Mouse (Mus musculus): ENCODE measurements around the gene Adam23. TPM values are rescaled to one million over a fixed set of nuclear protein-coding genes. Genes with fewer than 3 reads are reported as not detected.
"Not testable (repeated sequence)": the region's sequence is repeated elsewhere in the genome, so short reads cannot be mapped to it uniquely, and the experiment has no call there.

Gene Adam23
- polyA plus RNA-seq, 1 experiment from 2014 or later = 2.6 TPM

DNA sequence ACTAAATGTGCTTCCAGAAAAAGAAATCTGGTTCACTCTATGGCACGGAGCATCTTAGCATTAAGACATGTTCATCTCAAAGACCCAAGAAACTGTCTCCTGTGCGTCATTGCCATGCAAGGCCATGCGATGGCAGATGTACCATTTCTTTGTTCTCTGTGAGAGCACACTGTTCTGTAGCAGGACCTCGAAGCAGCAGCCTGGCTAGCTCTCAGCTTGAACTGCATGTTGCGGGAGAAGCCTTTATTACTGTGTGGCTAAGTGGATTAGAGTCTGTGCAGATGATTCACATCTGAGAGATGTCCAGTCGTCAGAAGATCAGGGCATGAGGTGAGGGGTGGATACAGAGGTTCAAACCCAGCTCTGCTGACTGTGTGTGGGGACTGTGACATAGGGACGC is 141.2 kb downstream of the Adam23 start:
- H3K27ac ChIP-seq (replicated peaks) = no peak overlapping the region
- no peak overlapping the region for H3K4me2 ChIP-seq (replicated peaks; ENCODE audit: low read depth)
- H3K9me3 ChIP-seq (ENCODE audit: control insufficient read depth, low read length) = no peaks in the 10 kb centered on the region
- DNase-seq (ENCODE audit: low spot score) (no peak), ATAC-seq (ENCODE audit: low FRiP score, low TSS enrichment) (no peak)
- no peaks in the 10 kb centered on the region for H3K4me1 ChIP-seq (replicated peaks; ENCODE audit: control insufficient read depth, insufficient read depth)
- TF ChIP-seq CTCF (IDR thresholded peaks at IDR 0.05; ENCODE audit: low read depth) (no peak), EP300 (optimal IDR thresholded peaks at IDR 0.05) (no peak)
- no peaks in the 10 kb centered on the region for H3K36me3 ChIP-seq (ENCODE audit: control insufficient read depth, insufficient read depth, low read length)
- no peak overlapping the region for H3K9ac ChIP-seq (ENCODE audit: low read length)
- H3K27me3 ChIP-seq (ENCODE audit: control insufficient read depth, insufficient read depth, low read length) = no peaks in the 10 kb centered on the region
- 68% methylated on average over 7 of the region's 7 CpGs for WGBS
- no peak overlapping the region for H3K4me3 ChIP-seq (ENCODE audit: low read depth, low read length)

DNA sequence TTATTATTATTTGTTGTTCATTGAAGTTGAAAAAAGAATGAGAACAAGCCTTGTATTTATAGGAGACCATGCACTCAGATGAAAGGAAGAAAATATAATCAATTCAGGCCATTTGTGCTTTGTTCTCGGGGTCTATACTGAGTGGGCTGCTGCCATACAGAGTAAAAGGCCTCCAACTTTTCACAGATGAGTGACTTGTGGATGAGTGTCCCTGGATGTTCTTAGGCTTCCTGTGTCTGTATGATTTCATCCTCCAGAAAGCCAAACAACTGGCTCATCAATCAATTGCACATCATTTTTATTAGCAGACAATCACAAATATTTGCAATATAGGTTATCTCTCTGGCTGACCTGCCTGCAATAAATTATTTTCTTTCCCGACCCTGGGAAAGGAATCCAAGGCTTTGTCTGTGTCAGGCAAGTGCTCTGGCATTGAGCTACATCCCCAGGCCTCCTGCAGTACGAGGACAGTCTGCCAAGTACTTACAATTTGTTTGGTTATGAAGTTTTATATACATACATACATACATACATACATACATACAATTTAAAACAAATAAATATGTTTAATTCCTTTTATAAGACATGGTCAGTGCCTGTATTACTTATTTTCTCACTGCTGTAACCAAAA is 158.3 kb downstream of the Adam23 start:
- no peak overlapping the region for H3K27ac ChIP-seq (replicated peaks)
- H3K36me3 ChIP-seq (ENCODE audit: control insufficient read depth, insufficient read depth, low read length) = no peaks in the 10 kb centered on the region
- no peak for ATAC-seq (ENCODE audit: low FRiP score, low TSS enrichment)
- no peaks in the 10 kb centered on the region for H3K27me3 ChIP-seq (ENCODE audit: control insufficient read depth, insufficient read depth, low read length)
- no peak for DNase-seq (ENCODE audit: low spot score)
- H3K9me3 ChIP-seq (ENCODE audit: control insufficient read depth, low read length) = no peaks in the 10 kb centered on the region
- H3K9ac ChIP-seq (ENCODE audit: low read length) = no peak overlapping the region
- H3K4me2 ChIP-seq (replicated peaks; ENCODE audit: low read depth) = no peak overlapping the region
- H3K4me3 ChIP-seq (ENCODE audit: low read depth, low read length) = no peak overlapping the region
- no peaks in the 10 kb centered on the region for H3K4me1 ChIP-seq (replicated peaks; ENCODE audit: control insufficient read depth, insufficient read depth)
- TF ChIP-seq EP300 (optimal IDR thresholded peaks at IDR 0.05) (no peak), CTCF (IDR thresholded peaks at IDR 0.05; ENCODE audit: low read depth) (no peak)
- whole genome bisulfite sequencing = 16% methylated on average over 3 of the region's 3 CpGs

DNA sequence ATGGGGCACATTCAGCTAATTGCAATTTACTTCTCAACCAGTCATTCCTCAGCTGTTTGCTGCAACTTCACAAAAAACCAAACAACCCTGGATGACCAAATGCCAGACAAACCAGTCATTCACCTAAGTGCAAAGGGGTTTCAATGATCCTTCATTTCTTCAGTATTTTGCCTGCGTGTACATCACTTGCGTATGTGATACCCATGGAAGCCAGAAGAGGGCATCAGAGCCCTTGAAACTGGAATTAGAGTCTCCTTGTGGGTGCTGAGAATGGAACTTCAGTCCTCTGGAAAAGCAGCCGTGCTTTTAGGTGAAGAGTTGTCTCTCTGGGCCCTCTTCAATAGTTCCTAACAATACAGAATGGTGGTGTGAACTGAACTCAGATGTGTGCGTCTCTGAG is 163.9 kb downstream of the Adam23 start:
- Histone ChIP-seq H3K9ac (ENCODE audit: low read length) (no peak overlapping the region), H3K9me3 (ENCODE audit: control insufficient read depth, low read length) (no peaks in the 10 kb centered on the region), H3K4me2 (replicated peaks; ENCODE audit: low read depth) (no peak overlapping the region), H3K27me3 (ENCODE audit: control insufficient read depth, insufficient read depth, low read length) (no peaks in the 10 kb centered on the region), H3K27ac (replicated peaks) (no peak overlapping the region), H3K4me1 (replicated peaks; ENCODE audit: control insufficient read depth, insufficient read depth) (no peaks in the 10 kb centered on the region), H3K36me3 (ENCODE audit: control insufficient read depth, insufficient read depth, low read length) (no peaks in the 10 kb centered on the region), H3K4me3 (ENCODE audit: low read depth, low read length) (no peak overlapping the region)
- no peak for DNase-seq (ENCODE audit: low spot score)
- WGBS = 89% methylated on average over 4 of the region's 4 CpGs
- no peak for ATAC-seq (ENCODE audit: low FRiP score, low TSS enrichment)
- no peak for TF ChIP-seq CTCF (IDR thresholded peaks at IDR 0.05; ENCODE audit: low read depth)
- TF ChIP-seq EP300 (optimal IDR thresholded peaks at IDR 0.05) = no peak

DNA sequence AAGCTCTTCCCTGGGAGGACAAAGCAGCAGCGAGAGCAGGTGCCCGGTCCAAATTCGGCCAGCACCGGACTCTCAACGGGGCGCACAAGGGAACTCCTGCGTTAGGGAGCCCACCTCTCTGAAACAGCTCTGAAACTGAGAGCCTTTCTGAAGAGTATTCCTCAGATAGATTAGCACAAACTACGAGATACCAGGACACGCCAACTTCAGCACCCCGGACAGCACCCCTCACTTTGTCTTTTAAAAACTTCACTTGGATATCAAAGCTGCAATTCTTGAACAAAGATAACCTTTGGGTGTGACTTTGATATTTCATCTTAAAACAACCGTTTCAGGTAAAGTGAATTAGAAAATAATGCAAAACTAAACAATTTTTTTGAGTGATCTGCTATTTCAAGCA is 168.9 kb downstream of the Adam23 start:
- peak; percentile 51 for DNase-seq (ENCODE audit: low spot score)
- TF ChIP-seq CTCF (IDR thresholded peaks at IDR 0.05; ENCODE audit: low read depth) (no peak), EP300 (optimal IDR thresholded peaks at IDR 0.05) (no peak)
- no peak overlapping the region for H3K4me2 ChIP-seq (replicated peaks; ENCODE audit: low read depth)
- no peaks in the 10 kb centered on the region for H3K9me3 ChIP-seq (ENCODE audit: control insufficient read depth, low read length)
- no peak overlapping the region for H3K9ac ChIP-seq (ENCODE audit: low read length)
- H3K4me3 ChIP-seq (ENCODE audit: low read depth, low read length) = no peak overlapping the region
- no peaks in the 10 kb centered on the region for H3K4me1 ChIP-seq (replicated peaks; ENCODE audit: control insufficient read depth, insufficient read depth)
- no peak overlapping the region for H3K27ac ChIP-seq (replicated peaks)
- H3K36me3 ChIP-seq (ENCODE audit: control insufficient read depth, insufficient read depth, low read length) = no peaks in the 10 kb centered on the region
- ATAC-seq (ENCODE audit: low FRiP score, low TSS enrichment) = no peak
- no peaks in the 10 kb centered on the region for H3K27me3 ChIP-seq (ENCODE audit: control insufficient read depth, insufficient read depth, low read length)
- 3% methylated on average over 11 of the region's 11 CpGs for WGBS

- H3K9me3 ChIP-seq (ENCODE audit: control insufficient read depth, low read length) = no peaks in the 10 kb centered on the region
- H3K4me1 ChIP-seq (replicated peaks; ENCODE audit: control insufficient read depth, insufficient read depth) = no peaks in the 10 kb centered on the region
- H3K27me3 ChIP-seq (ENCODE audit: control insufficient read depth, insufficient read depth, low read length) = no peaks in the 10 kb centered on the region
- no peak within 1 kb of the TSS for H3K27ac ChIP-seq (replicated peaks)
- no peak within 1 kb of the TSS for H3K4me2 ChIP-seq (replicated peaks; ENCODE audit: low read depth)
- H3K36me3 ChIP-seq (ENCODE audit: control insufficient read depth, insufficient read depth, low read length) = no peaks in the 10 kb centered on the region
- 84% methylated on average over 3 of the region's 3 CpGs for WGBS
- no peak for TF ChIP-seq EP300 (optimal IDR thresholded peaks at IDR 0.05)
- TF ChIP-seq CTCF (IDR thresholded peaks at IDR 0.05; ENCODE audit: low read depth) = no peak
- no peak within 1 kb of the TSS for H3K9ac ChIP-seq (ENCODE audit: low read length)
- no peak within 1 kb of the TSS for H3K4me3 ChIP-seq (ENCODE audit: low read depth, low read length)
- DNase-seq (ENCODE audit: low spot score) (no peak), ATAC-seq (ENCODE audit: low FRiP score, low TSS enrichment) (no peak)
Observed at GRCm38 (mm10) chr1:63615668-63616067, 170.0 kb downstream of the Adam23 start, which contains the start of gene Gm39653. Gene Gm39653, plus strand, starts transcription at chr1:63615968.

GRCm38 (mm10) chr1:63628211-63628610 is 182.5 kb downstream of the Adam23 start:
- H3K27me3 ChIP-seq (ENCODE audit: control insufficient read depth, insufficient read depth, low read length) = no peaks in the 10 kb centered on the region
- DNase-seq (ENCODE audit: low spot score) = no peak
- no peaks in the 10 kb centered on the region for H3K36me3 ChIP-seq (ENCODE audit: control insufficient read depth, insufficient read depth, low read length)
- H3K4me3 ChIP-seq (ENCODE audit: low read depth, low read length) = no peak overlapping the region
- no peak overlapping the region for H3K9ac ChIP-seq (ENCODE audit: low read length)
- H3K4me1 ChIP-seq (replicated peaks; ENCODE audit: control insufficient read depth, insufficient read depth) = no peaks in the 10 kb centered on the region
- no peak for ATAC-seq (ENCODE audit: low FRiP score, low TSS enrichment)
- no peak overlapping the region for H3K4me2 ChIP-seq (replicated peaks; ENCODE audit: low read depth)
- H3K27ac ChIP-seq (replicated peaks) = no peak overlapping the region
- WGBS = 25% methylated on average over 2 of the region's 2 CpGs
- TF ChIP-seq EP300 (optimal IDR thresholded peaks at IDR 0.05) (no peak), CTCF (IDR thresholded peaks at IDR 0.05; ENCODE audit: low read depth) (no peak)
- H3K9me3 ChIP-seq (ENCODE audit: control insufficient read depth, low read length) = no peaks in the 10 kb centered on the region

- H3K4me3 ChIP-seq (ENCODE audit: low read depth, low read length); H3K27ac ChIP-seq (replicated peaks); H3K4me1 ChIP-seq (replicated peaks; ENCODE audit: control insufficient read depth, insufficient read depth); H3K4me2 ChIP-seq (replicated peaks; ENCODE audit: low read depth); H3K27me3 ChIP-seq (ENCODE audit: control insufficient read depth, insufficient read depth, low read length); ATAC-seq (ENCODE audit: low FRiP score, low TSS enrichment); H3K9ac ChIP-seq (ENCODE audit: low read length); H3K9me3 ChIP-seq (ENCODE audit: control insufficient read depth, low read length); H3K36me3 ChIP-seq (ENCODE audit: control insufficient read depth, insufficient read depth, low read length); DNase-seq (ENCODE audit: low spot score): not testable (repeated sequence)
Observed at GRCm38 (mm10) chr1:63630390-63630789, 184.7 kb downstream of the Adam23 start.
